Mouse (Mus musculus): Measurements from ENCODE around the gene Gss. TPM values are rescaled to one million over a fixed set of nuclear protein-coding genes. Genes with fewer than 3 reads are reported as not detected.
"Not testable (repeated sequence)": the region's sequence is repeated elsewhere in the genome, so short reads cannot be mapped to it uniquely, and the experiment has no call there.

Gss gene
- polyA plus RNA-seq, 1 experiment from 2014 or later = 64.1 TPM

GRCm38 (mm10) chr2:155567751-155568150 is 24.9 kb downstream of the Gss start:
- Histone ChIP-seq H3K27me3 (replicated peaks) (no peaks in the 10 kb centered on the region), H3K27ac (no peak overlapping the region), H3K9ac (no peak overlapping the region), H3K36me3 (peaks cover 92% of the 10 kb centered on the region), H3K4me2 (no peak overlapping the region), H3K4me3 (no peak overlapping the region), H3K9me3 (replicated peaks) (no peaks in the 10 kb centered on the region), H3K4me1 (peaks cover 15% of the 10 kb centered on the region)
- no peak for ATAC-seq
- whole genome bisulfite sequencing (ENCODE audit: insufficient replicate concordance) = 71% methylated on average over 5 of the region's 5 CpGs

DNA sequence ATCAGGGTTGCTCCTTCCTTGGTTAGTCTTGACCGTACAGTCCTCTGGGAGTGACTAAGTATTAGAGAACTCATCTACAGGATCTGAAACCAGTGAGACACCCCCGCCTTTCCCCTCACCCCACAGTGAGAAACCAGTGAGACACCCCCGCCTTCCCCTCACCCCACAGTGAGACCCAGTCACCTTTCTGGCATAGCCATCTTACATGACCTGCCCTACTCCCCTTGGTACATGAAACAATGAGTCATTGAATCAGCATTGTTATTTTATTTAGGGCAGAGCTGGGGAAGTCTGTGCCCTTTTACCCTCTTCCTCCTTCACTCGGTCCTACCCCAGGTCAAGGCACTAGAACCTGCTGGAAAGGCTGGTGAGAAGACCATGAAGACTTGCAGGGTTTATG is 29.7 kb downstream of the Gss start:
- Histone ChIP-seq H3K9me3 (replicated peaks) (no peaks in the 10 kb centered on the region), H3K27ac (no peak overlapping the region), H3K4me2 (no peak overlapping the region), H3K9ac (no peak overlapping the region), H3K36me3 (peaks cover 92% of the 10 kb centered on the region), H3K4me3 (no peak overlapping the region), H3K4me1 (peaks cover 17% of the 10 kb centered on the region), H3K27me3 (replicated peaks) (no peaks in the 10 kb centered on the region)
- ATAC-seq = no peak
- 77% methylated on average over 4 of the region's 4 CpGs for WGBS (ENCODE audit: insufficient replicate concordance)

- H3K4me2 ChIP-seq = no peak overlapping the region
- no peak for ATAC-seq
- H3K4me3 ChIP-seq = no peak overlapping the region
- WGBS (ENCODE audit: insufficient replicate concordance) = 45% methylated on average over 1 of the region's 1 CpGs
- no peaks in the 10 kb centered on the region for H3K27me3 ChIP-seq (replicated peaks)
- H3K9ac ChIP-seq = no peak overlapping the region
- no peaks in the 10 kb centered on the region for H3K9me3 ChIP-seq (replicated peaks)
- H3K27ac ChIP-seq = no peak overlapping the region
- H3K36me3 ChIP-seq = peaks cover 85% of the 10 kb centered on the region
- H3K4me1 ChIP-seq = peaks cover 12% of the 10 kb centered on the region
These were observed 30.4 kb downstream of the Gss start for GRCm38 (mm10) chr2:155562209-155562608.

GRCm38 (mm10) chr2:155554426-155554985 is 38.1 kb downstream of the Gss start:
- Histone ChIP-seq H3K4me3 (no peak overlapping the region), H3K9me3 (replicated peaks) (no peaks in the 10 kb centered on the region), H3K4me2 (no peak overlapping the region), H3K27me3 (replicated peaks) (no peaks in the 10 kb centered on the region), H3K4me1 (peaks cover 18% of the 10 kb centered on the region), H3K36me3 (peaks cover 22% of the 10 kb centered on the region), H3K27ac (no peak overlapping the region), H3K9ac (no peak overlapping the region)
- ATAC-seq = no peak
- 84% methylated on average over 2 of the region's 2 CpGs for WGBS (ENCODE audit: insufficient replicate concordance)

- Histone ChIP-seq H3K27me3 (replicated peaks) (no peaks in the 10 kb centered on the region), H3K36me3 (peaks cover 12% of the 10 kb centered on the region), H3K9ac (peak overlapping the region; percentile 52), H3K9me3 (replicated peaks) (no peaks in the 10 kb centered on the region), H3K27ac (peak overlapping the region; percentile 85), H3K4me1 (peaks cover 18% of the 10 kb centered on the region), H3K4me3 (no peak overlapping the region), H3K4me2 (peak overlapping the region; percentile 34)
- peak; percentile 93 for ATAC-seq
These were observed 39.7 kb downstream of the Gss start for GRCm38 (mm10) chr2:155552949-155553354.

DNA sequence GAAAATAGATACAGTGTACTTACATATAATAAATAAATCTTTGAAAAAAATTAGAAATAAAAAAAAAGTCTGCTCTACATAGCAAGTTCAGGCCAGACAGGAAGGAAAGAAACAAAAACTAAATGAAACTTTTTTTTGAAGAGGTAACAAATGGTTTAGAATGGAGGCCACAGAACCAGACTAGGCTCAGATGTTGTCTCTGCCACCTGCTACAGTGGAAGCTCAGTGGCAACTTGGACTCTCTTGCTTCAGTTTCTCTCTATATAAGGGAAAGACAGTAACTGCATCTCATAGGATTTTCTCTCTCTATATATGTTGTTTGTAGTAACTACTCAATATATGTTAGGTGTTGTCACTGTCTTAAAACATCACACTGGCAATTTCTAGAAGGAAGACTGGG is 40.3 kb downstream of the Gss start:
- Histone ChIP-seq H3K4me2 (no peak overlapping the region), H3K36me3 (peaks cover 12% of the 10 kb centered on the region), H3K4me1 (peaks cover 18% of the 10 kb centered on the region), H3K4me3 (no peak overlapping the region), H3K9me3 (replicated peaks) (no peaks in the 10 kb centered on the region), H3K27me3 (replicated peaks) (no peaks in the 10 kb centered on the region), H3K27ac (peak overlapping the region; percentile 85), H3K9ac (peak overlapping the region; percentile 52; the same call in 1 of the 2 replicates)
- no peak for ATAC-seq

DNA sequence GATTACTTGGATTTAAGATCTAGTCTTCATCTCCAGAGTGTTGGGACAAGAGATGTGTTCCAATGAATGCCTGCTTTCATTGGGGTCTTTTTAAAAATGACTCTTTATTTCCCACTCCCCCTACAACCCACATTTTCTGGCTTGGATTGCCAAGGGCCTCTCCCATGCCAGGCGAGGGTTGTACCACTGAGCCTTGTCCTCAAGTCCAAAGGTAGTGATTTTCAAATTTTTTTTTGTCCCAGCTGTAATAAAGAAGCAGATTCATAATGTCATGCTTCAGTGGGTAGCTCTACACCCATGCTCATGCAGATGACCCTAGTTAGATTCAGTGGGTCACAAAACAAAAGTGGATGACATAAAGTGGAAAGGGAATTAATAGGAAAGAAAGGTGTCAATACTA is 45.7 kb downstream of the Gss start:
- Histone ChIP-seq H3K4me1 (0 out of 2 replicates have a peak, but pooled peaks cover 2% of the 10 kb centered on the region), H3K4me2 (no peak overlapping the region), H3K36me3 (peaks cover 10% of the 10 kb centered on the region; the same call in 1 of the 2 replicates), H3K27ac (no peak overlapping the region), H3K4me3 (no peak overlapping the region), H3K27me3 (replicated peaks) (no peaks in the 10 kb centered on the region), H3K9me3 (replicated peaks) (no peaks in the 10 kb centered on the region), H3K9ac (no peak overlapping the region)
- no peak for ATAC-seq
- WGBS (ENCODE audit: insufficient replicate concordance) = 63% methylated on average over 1 of the region's 1 CpGs

DNA sequence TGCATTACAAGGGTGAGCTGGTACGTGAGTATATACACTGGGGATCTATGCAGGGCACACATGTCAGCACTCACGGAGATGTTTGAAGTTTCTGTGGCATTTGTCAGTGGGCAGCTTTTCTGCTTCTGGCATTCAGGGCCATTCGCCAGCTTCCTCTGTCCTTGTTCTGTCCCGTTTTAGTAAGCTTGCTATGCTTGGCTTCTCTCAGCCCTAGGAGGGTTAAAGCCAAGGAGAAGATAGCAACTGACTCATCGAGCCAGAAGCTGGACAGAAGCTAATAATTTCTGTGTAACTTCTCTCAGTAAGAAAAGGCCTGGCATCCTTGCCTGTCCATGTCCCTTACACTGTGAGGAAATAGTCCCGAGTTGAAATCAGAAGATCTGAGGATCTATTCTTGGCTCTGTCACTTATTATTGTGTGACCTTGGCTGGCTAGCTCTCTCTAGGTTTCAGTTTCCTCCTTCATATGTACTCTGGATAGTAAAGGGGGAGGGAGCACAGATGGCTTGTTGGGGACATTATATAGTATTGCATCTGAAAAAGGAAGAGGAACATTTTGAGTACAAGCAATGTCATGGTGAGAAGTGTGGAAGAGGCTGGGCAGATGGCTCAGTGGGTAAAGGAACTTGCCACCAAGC is 51.7 kb downstream of the Gss start:
- 64% methylated on average over 6 of the region's 6 CpGs for WGBS (ENCODE audit: insufficient replicate concordance)
- Histone ChIP-seq H3K27ac (no peak overlapping the region), H3K9ac (no peak overlapping the region), H3K4me2 (no peak overlapping the region), H3K27me3 (replicated peaks) (no peaks in the 10 kb centered on the region), H3K36me3 (no peaks in the 10 kb centered on the region), H3K4me1 (peaks cover 18% of the 10 kb centered on the region), H3K4me3 (no peak overlapping the region), H3K9me3 (replicated peaks) (no peaks in the 10 kb centered on the region)
- no peak for ATAC-seq

- H3K27ac ChIP-seq = no peak overlapping the region
- no peak overlapping the region for H3K9ac ChIP-seq
- H3K4me1 ChIP-seq = peaks cover 20% of the 10 kb centered on the region
- no peaks in the 10 kb centered on the region for H3K9me3 ChIP-seq (replicated peaks)
- H3K27me3 ChIP-seq (replicated peaks) = no peaks in the 10 kb centered on the region
- no peak overlapping the region for H3K4me2 ChIP-seq
- H3K36me3 ChIP-seq = no peaks in the 10 kb centered on the region
- H3K4me3 ChIP-seq = no peak overlapping the region
- no peak for ATAC-seq
These were observed 52.9 kb downstream of the Gss start for GRCm38 (mm10) chr2:155539696-155540095.

- ATAC-seq = peak; percentile 63
- H3K27me3 ChIP-seq (replicated peaks); H3K36me3 ChIP-seq; H3K9me3 ChIP-seq (replicated peaks): not testable (repeated sequence)
- peak overlapping the region; percentile 12; the same call in 1 of the 2 replicates for H3K27ac ChIP-seq
- 0 out of 2 replicates have a peak overlapping the region, but pooled peaks have one; percentile 22 for H3K9ac ChIP-seq
- H3K4me1 ChIP-seq = peaks cover 20% of the 10 kb centered on the region
- 75% methylated on average over 19 of the region's 19 CpGs for WGBS (ENCODE audit: insufficient replicate concordance)
- H3K4me2 ChIP-seq = peak overlapping the region; percentile 32
- peak overlapping the region; percentile 35 for H3K4me3 ChIP-seq
These were observed 54.0 kb downstream of the Gss start for GRCm38 (mm10) chr2:155538463-155539057.

- Histone ChIP-seq H3K36me3 (no peaks in the 10 kb centered on the region), H3K9ac (no peak overlapping the region), H3K4me1 (peaks cover 20% of the 10 kb centered on the region), H3K9me3 (replicated peaks) (no peaks in the 10 kb centered on the region), H3K4me2 (peak overlapping the region; percentile 19; the same call in 1 of the 2 replicates), H3K27ac (peak overlapping the region; percentile 27; the same call in 1 of the 2 replicates), H3K27me3 (replicated peaks) (no peaks in the 10 kb centered on the region), H3K4me3 (no peak overlapping the region)
- ATAC-seq = peak; percentile 57
- 71% methylated on average over 5 of the region's 5 CpGs for WGBS (ENCODE audit: insufficient replicate concordance)
These were observed 54.7 kb downstream of the Gss start for GRCm38 (mm10) chr2:155537761-155538462.

GRCm38 (mm10) chr2:155536292-155536691 is 56.3 kb downstream of the Gss start:
- peak; percentile 51; the same call in 1 of the 2 replicates for ATAC-seq
- Histone ChIP-seq H3K27ac (no peak overlapping the region), H3K9me3 (replicated peaks) (no peaks in the 10 kb centered on the region), H3K4me3 (no peak overlapping the region), H3K36me3 (no peaks in the 10 kb centered on the region), H3K4me2 (no peak overlapping the region), H3K4me1 (peaks cover 20% of the 10 kb centered on the region), H3K27me3 (replicated peaks) (no peaks in the 10 kb centered on the region), H3K9ac (no peak overlapping the region)

All from liver, embryonic 12.5 days (tissue).